Mouse (Mus musculus): ENCODE data around the gene S100a16. TPM values are rescaled to one million over a fixed set of nuclear protein-coding genes. Genes with fewer than 3 reads are reported as not detected.

Gene S100a16
- polyA plus RNA-seq, 1 experiment, result 274 TPM

- peak overlapping the region; percentile 75 for H3K4me3 ChIP-seq (replicated peaks; ENCODE audit: extremely low read depth, low read depth, low read length)
- WGBS, result 7% methylated on average over 1 of the region's 1 CpGs
- peaks cover 8% of the 10 kb centered on the region for H3K4me1 ChIP-seq (ENCODE audit: control insufficient read depth, insufficient read depth, low read length)
- peak; percentile 29; the same call in 1 of the 2 replicates for TF ChIP-seq POLR2A (IDR thresholded peaks at IDR 0.05; ENCODE audit: borderline replicate concordance, extremely low read depth, low read depth, low read length)
- no peak for TF ChIP-seq CTCF (IDR thresholded peaks at IDR 0.05; ENCODE audit: insufficient read depth, low read length)
- peak; percentile 41 for DNase-seq
Measured at GRCm38 (mm10) chr3:90515242-90515641, 21.8 kb upstream of the S100a16 start.

DNA sequence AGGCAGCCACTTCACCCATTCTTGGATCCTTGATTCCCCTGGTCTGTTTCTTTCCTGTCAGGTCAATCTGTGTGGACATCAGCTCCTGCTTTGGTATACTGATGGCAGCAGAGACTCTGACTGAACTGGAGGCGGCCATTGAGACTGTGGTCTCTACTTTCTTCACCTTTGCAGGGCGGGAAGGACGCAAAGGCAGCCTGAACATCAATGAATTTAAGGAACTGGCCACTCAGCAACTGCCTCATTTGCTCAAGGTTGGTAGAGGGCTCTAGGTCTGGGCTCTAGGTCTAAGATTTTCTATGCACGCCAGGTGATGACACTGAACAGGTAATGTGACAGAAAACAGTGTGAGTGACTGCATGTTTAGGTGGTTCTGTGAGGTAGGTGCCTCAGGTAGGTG, 21.3 kb upstream of the S100a16 start:
- 90% methylated on average over 4 of the region's 4 CpGs for WGBS
- Histone ChIP-seq H3K4me3 (replicated peaks; ENCODE audit: extremely low read depth, low read depth, low read length) (no peak overlapping the region), H3K4me1 (ENCODE audit: control insufficient read depth, insufficient read depth, low read length) (peaks cover 8% of the 10 kb centered on the region)
- no peak for DNase-seq
- TF ChIP-seq POLR2A (IDR thresholded peaks at IDR 0.05; ENCODE audit: borderline replicate concordance, extremely low read depth, low read depth, low read length) (no peak), CTCF (IDR thresholded peaks at IDR 0.05; ENCODE audit: insufficient read depth, low read length) (no peak)

- TF ChIP-seq POLR2A (IDR thresholded peaks at IDR 0.05; ENCODE audit: borderline replicate concordance, extremely low read depth, low read depth, low read length), result no peak
- no peak for TF ChIP-seq CTCF (IDR thresholded peaks at IDR 0.05; ENCODE audit: insufficient read depth, low read length)
- Histone ChIP-seq H3K4me1 (ENCODE audit: control insufficient read depth, insufficient read depth, low read length) (peaks cover 8% of the 10 kb centered on the region), H3K4me3 (replicated peaks; ENCODE audit: extremely low read depth, low read depth, low read length) (no peak overlapping the region)
- DNase-seq, result no peak
- 72% methylated on average over 4 of the region's 4 CpGs for WGBS
Measured at GRCm38 (mm10) chr3:90517711-90518110, 19.3 kb upstream of the S100a16 start.

DNA sequence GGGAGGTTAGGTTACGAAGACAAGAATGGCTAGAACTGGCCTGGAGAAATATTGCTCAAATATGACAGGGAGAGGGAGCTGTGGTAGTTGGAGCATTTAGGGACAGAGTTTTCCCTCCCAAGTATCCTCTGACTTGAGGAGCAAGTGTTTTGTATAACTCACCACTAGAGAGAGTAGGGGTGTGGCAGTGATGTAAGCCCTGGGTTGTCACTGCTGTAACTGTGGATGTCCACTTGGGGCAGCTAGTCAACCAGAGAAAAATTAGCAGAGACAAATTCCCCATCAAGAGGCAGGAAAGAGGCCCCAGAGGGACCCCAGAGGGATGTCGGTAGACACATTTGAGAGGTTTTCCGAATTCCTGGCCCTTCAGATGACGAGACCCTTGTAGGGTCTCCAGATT, 11.6 kb upstream of the S100a16 start:
- DNase-seq, result no peak
- no peak overlapping the region for H3K4me3 ChIP-seq (replicated peaks; ENCODE audit: extremely low read depth, low read depth, low read length)
- TF ChIP-seq POLR2A (IDR thresholded peaks at IDR 0.05; ENCODE audit: borderline replicate concordance, extremely low read depth, low read depth, low read length) (no peak), CTCF (IDR thresholded peaks at IDR 0.05; ENCODE audit: insufficient read depth, low read length) (peak; percentile 45)
- H3K4me1 ChIP-seq (ENCODE audit: control insufficient read depth, insufficient read depth, low read length), result no peaks in the 10 kb centered on the region; the same call in 1 of the 2 replicates
- 55% methylated on average over 4 of the region's 4 CpGs for WGBS

DNA sequence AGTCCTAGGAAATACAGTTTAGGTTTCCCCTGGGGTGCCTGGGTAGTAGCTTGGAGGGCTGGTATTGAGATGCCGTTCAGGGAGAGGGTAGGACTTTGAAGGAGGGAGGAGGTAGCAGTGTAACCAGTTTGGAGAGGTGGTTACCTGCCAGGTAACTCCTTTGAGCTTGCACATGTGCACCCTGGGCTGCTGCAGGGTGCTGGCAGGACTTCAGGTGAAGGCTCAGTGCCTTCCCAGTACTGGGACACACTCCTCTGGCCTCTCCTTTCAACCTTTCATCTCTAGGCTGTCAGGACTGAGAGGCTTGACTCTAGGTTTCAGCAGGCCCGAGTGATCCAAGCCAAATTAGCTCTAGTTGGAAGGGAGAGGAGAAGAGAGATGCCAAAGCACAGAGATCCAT, 11.0 kb upstream of the S100a16 start:
- H3K4me1 ChIP-seq (ENCODE audit: control insufficient read depth, insufficient read depth, low read length), result no peaks in the 10 kb centered on the region; the same call in 1 of the 2 replicates
- WGBS, result 57% methylated on average over 2 of the region's 2 CpGs
- no peak overlapping the region for H3K4me3 ChIP-seq (replicated peaks; ENCODE audit: extremely low read depth, low read depth, low read length)
- no peak for DNase-seq
- TF ChIP-seq POLR2A (IDR thresholded peaks at IDR 0.05; ENCODE audit: borderline replicate concordance, extremely low read depth, low read depth, low read length) (no peak), CTCF (IDR thresholded peaks at IDR 0.05; ENCODE audit: insufficient read depth, low read length) (no peak)

- DNase-seq, result peak; percentile 54
- no peak within 1 kb of the TSS for H3K4me3 ChIP-seq (replicated peaks; ENCODE audit: extremely low read depth, low read depth, low read length)
- 39% methylated on average over 5 of the region's 5 CpGs for WGBS
- no peak for TF ChIP-seq CTCF (IDR thresholded peaks at IDR 0.05; ENCODE audit: insufficient read depth, low read length)
- no peak for TF ChIP-seq POLR2A (IDR thresholded peaks at IDR 0.05; ENCODE audit: borderline replicate concordance, extremely low read depth, low read depth, low read length)
- H3K4me1 ChIP-seq (ENCODE audit: control insufficient read depth, insufficient read depth, low read length), result no peaks in the 10 kb centered on the region; the same call in 1 of the 2 replicates
Measured at GRCm38 (mm10) chr3:90526580-90526979, 10.5 kb upstream of the S100a16 start, which contains the start of gene S100a14. S100a14 (plus strand) TSS chr3:90526856.

GRCm38 (mm10) chr3:90527291-90527873, 9.7 kb upstream of the S100a16 start:
- no peak for DNase-seq
- TF ChIP-seq POLR2A (IDR thresholded peaks at IDR 0.05; ENCODE audit: borderline replicate concordance, extremely low read depth, low read depth, low read length), result no peak
- no peak for TF ChIP-seq CTCF (IDR thresholded peaks at IDR 0.05; ENCODE audit: insufficient read depth, low read length)
- Histone ChIP-seq H3K4me3 (replicated peaks; ENCODE audit: extremely low read depth, low read depth, low read length) (no peak overlapping the region), H3K4me1 (ENCODE audit: control insufficient read depth, insufficient read depth, low read length) (no peaks in the 10 kb centered on the region; the same call in 1 of the 2 replicates)
- WGBS, result 78% methylated on average over 7 of the region's 7 CpGs

DNA sequence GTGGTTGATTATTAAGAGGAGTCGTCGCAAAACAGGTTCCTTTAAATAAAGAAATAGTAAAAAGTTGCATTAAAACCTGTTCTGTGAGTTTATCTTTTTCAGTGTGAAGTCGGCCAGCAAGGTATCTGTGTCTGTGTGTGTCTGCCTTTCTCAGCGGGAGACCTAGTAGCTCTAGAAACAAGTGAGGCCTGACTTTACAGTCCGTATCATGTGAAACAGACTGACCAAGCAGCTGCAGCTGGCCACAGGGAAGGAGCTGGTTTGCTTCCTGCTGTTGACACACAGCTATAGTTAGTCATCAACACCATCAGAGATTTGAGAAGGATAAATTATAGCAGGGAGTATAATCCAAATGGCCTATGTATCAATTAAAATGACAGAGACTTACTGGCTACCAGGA, 5.3 kb upstream of the S100a16 start:
- Histone ChIP-seq H3K4me1 (ENCODE audit: control insufficient read depth, insufficient read depth, low read length) (no peaks in the 10 kb centered on the region), H3K4me3 (replicated peaks; ENCODE audit: extremely low read depth, low read depth, low read length) (no peak overlapping the region)
- 65% methylated on average over 5 of the region's 5 CpGs for WGBS
- no peak for DNase-seq
- TF ChIP-seq CTCF (IDR thresholded peaks at IDR 0.05; ENCODE audit: insufficient read depth, low read length), result no peak

DNA sequence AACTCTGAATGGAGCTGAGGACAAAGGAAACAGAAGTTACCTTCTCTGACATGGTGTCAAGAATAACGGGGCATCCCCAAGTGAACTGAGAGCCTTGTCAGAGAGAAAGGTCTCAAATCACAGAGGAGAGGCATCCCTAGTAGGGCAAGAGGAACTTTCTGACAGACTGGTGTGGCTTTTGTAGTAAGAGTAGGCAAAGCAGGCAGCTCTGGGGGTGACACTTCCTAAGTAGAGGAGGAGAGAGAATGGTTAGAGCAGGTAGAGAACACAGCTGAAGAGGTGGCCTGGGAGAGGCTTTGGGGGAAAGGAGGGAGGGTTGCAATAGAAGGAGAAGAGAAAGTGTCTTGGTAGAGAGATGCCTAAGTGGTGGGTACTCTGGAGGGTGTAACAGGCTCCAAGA, 1.6 kb upstream of the S100a16 start:
- no peak for TF ChIP-seq CTCF (IDR thresholded peaks at IDR 0.05; ENCODE audit: insufficient read depth, low read length)
- Histone ChIP-seq H3K4me1 (ENCODE audit: control insufficient read depth, insufficient read depth, low read length) (peaks cover 6% of the 10 kb centered on the region), H3K4me3 (replicated peaks; ENCODE audit: extremely low read depth, low read depth, low read length) (no peak overlapping the region)
- 76% methylated on average over 1 of the region's 1 CpGs for WGBS
- no peak for DNase-seq

GRCm38 (mm10) chr3:90537905-90538296, 847 bp downstream of the S100a16 start:
- no peak for TF ChIP-seq CTCF (IDR thresholded peaks at IDR 0.05; ENCODE audit: insufficient read depth, low read length)
- no peak for TF ChIP-seq POLR2A (IDR thresholded peaks at IDR 0.05; ENCODE audit: borderline replicate concordance, extremely low read depth, low read depth, low read length)
- Histone ChIP-seq H3K4me3 (replicated peaks; ENCODE audit: extremely low read depth, low read depth, low read length) (peak overlapping the region; percentile 70), H3K4me1 (ENCODE audit: control insufficient read depth, insufficient read depth, low read length) (peaks cover 11% of the 10 kb centered on the region)
- 67% methylated on average over 5 of the region's 5 CpGs for WGBS
- no peak for DNase-seq

Data from lung, adult 2 months (tissue).